Mouse (Mus musculus) liver, embryonic 14.5 days (tissue): ENCODE results near the gene Uchl4. TPM values are rescaled to one million over a fixed set of nuclear protein-coding genes. Genes with fewer than 3 reads are reported as not detected.

Experiments used
- ATAC-seq: fragments of 200-750 bp; cut with Nextera tagmentation; 2 replicates; pipeline ENCODE4 v1.8.0; 2017; ENCODE audit warnings: moderate number of reproducible peaks, mild to moderate bottlenecking, moderate library complexity; ENCODE audit not compliant: insufficient read depth
- DNase-seq, 3 experiments: peaks; one replicate each; pipeline ENCODE4 v3.0.0-alpha.2; 2012 to 2013; ENCODE audit warnings: low read depth in 3 of 3, low spot score in 3 of 3
- H3K27ac ChIP-seq: fragments of 300-500 bp; sonication (generic); 2 replicates; pipeline ENCODE4 v1.5.1; 2014; ENCODE audit warnings: moderate library complexity, mild to moderate bottlenecking, control low read depth, inconsistent platforms
- H3K27me3 ChIP-seq: fragments of 300-500 bp; sonication (generic); 2 replicates; pipeline ENCODE4 v1.6.1; 2014; ENCODE audit warnings: mild to moderate bottlenecking, low read length, moderate library complexity; ENCODE audit not compliant: control insufficient read depth, insufficient read depth
- H3K36me3 ChIP-seq: fragments of 300-500 bp; sonication (generic); replicated peaks from 2 replicates; pipeline ENCODE4 v1.6.1; 2014; ENCODE audit warnings: low read depth; ENCODE audit not compliant: control insufficient read depth, insufficient read depth
- H3K4me1 ChIP-seq, 2 experiments: fragments of 200-500 bp in 1 of 2; fragments of 300-500 bp in 1 of 2; sonication (generic) in 1 of 2; replicated peaks; 2 replicates each; pipeline ENCODE4 v1.6.1; 2012 to 2014; ENCODE audit warnings: antibody characterized with exemption in 1 of 2, inconsistent platforms in 1 of 2, low read length in 1 of 2; ENCODE audit not compliant: control insufficient read depth in 2 of 2, insufficient read depth in 2 of 2
- H3K4me2 ChIP-seq: fragments of 300-500 bp; sonication (generic); 2 replicates; pipeline ENCODE4 v1.6.1; 2014; ENCODE audit warnings: low read depth, mild to moderate bottlenecking, control low read depth, moderate library complexity
- H3K4me3 ChIP-seq, 2 experiments: fragments of 200-500 bp in 1 of 2; fragments of 300-500 bp in 1 of 2; sonication (generic) in 1 of 2; 2 replicates each; pipeline ENCODE4 v1.5.1; 2012 to 2014; ENCODE audit warnings: low read depth in 2 of 2, low read length in 2 of 2, mild to moderate bottlenecking in 2 of 2, control low read depth in 1 of 2, inconsistent platforms in 1 of 2, moderate library complexity in 1 of 2; ENCODE audit not compliant: insufficient read depth in 1 of 2
- H3K9ac ChIP-seq: fragments of 300-500 bp; sonication (generic); replicated peaks from 2 replicates; pipeline ENCODE4 v1.6.1; 2014; ENCODE audit warnings: mild to moderate bottlenecking, control low read depth, moderate library complexity
- H3K9me3 ChIP-seq: fragments of 300-500 bp; sonication (generic); 2 replicates; pipeline ENCODE4 v1.6.1; 2016; ENCODE audit warnings: low read length, mixed read lengths; ENCODE audit not compliant: control insufficient read depth
- CTCF ChIP-seq: IDR thresholded peaks from 2 replicates; pipeline ENCODE4 v1.5.1; 2016; ENCODE audit warnings: antibody characterized with exemption, low read depth, control low read depth
- EP300 ChIP-seq: IDR thresholded peaks from 2 replicates; pipeline ENCODE4 v1.6.1; 2016; ENCODE audit warnings: antibody characterized with exemption, low read depth
- WGBS: fragments of 180-500 bp; shearing (Covaris S2); extraction: QIAGEN DNeasy Blood & Tissue Kit; methylation state at CpG from one replicate; pipeline ENCODE4 v1.1.7; 2014; ENCODE audit not compliant: insufficient replicate concordance; 5-methylcytosine and 5-hydroxymethylcytosine counted together
- polyA plus RNA-seq, 2 experiments: library from polyadenylated mRNA; depleted of rRNA in 1 of 2; stranded (reverse) in 1 of 2; unstranded in 1 of 2; fragments of >200 nt; fragmentation: Nextera tagmentation in 1 of 2; extraction: Ambion mirVana in 1 of 2; gene quantifications; 2 replicates each; pipeline versions ENCODE4 v1.2.1 to v1.2.3; 2012 to 2014

Gene Uchl4
- polyA plus RNA-seq, 2 experiments = 0.13 to 0.77 TPM

- Histone ChIP-seq H3K4me2 (no peak overlapping the region), H3K9ac (no peak overlapping the region), H3K4me3 (no peak overlapping the region), H3K4me1 (peaks cover 9 to 12% of the 10 kb centered on the region in 2 experiments), H3K9me3 (no peaks in the 10 kb centered on the region), H3K27ac (no peak overlapping the region), H3K36me3 (no peaks in the 10 kb centered on the region; the same call in 1 of the 2 replicates), H3K27me3 (no peaks in the 10 kb centered on the region)
- TF ChIP-seq EP300 (no peak), CTCF (no peak)
- DNase-seq (no peak), ATAC-seq (no peak)
These were observed 15.2 kb downstream of the Uchl4 start for GRCm38 (mm10) chr9:64250111-64250730.

- peak overlapping the region; percentile 86 for H3K9ac ChIP-seq
- no peak for ATAC-seq
- no peak; the same call in 1 of the 2 replicates for TF ChIP-seq CTCF
- no peak for TF ChIP-seq EP300
- H3K4me1 ChIP-seq = peaks cover 9 to 12% of the 10 kb centered on the region in 2 experiments
- peak overlapping the region; percentile 98 for H3K4me2 ChIP-seq
- WGBS = under 1% methylated on average over 16 of the region's 16 CpGs
- H3K4me3 ChIP-seq = peak overlapping the region; percentile 82 to 94
- no peak for DNase-seq
- no peaks in the 10 kb centered on the region for H3K27me3 ChIP-seq
- H3K27ac ChIP-seq = peak overlapping the region; percentile 76; the same call in 1 of the 2 replicates
- H3K9me3 ChIP-seq = no peaks in the 10 kb centered on the region
- no peaks in the 10 kb centered on the region for H3K36me3 ChIP-seq
These were observed 17.6 kb downstream of the Uchl4 start for GRCm38 (mm10) chr9:64252591-64253020.

GRCm38 (mm10) chr9:64253021-64253904 lies 18.3 kb downstream of the Uchl4 start, which contains the start of gene Map2k1:
Gene Map2k1 (minus strand): TSS chr9:64253631.
- Histone ChIP-seq H3K9me3 (no peaks in the 10 kb centered on the region), H3K4me2 (peak within 1 kb of the TSS; percentile 98), H3K27ac (peak within 1 kb of the TSS; percentile 76), H3K9ac (peak within 1 kb of the TSS; percentile 86), H3K36me3 (no peaks in the 10 kb centered on the region), H3K27me3 (no peaks in the 10 kb centered on the region), H3K4me1 (peaks cover 9 to 12% of the 10 kb centered on the region in 2 experiments), H3K4me3 (peak within 1 kb of the TSS; percentile 82 to 94)
- ATAC-seq (peak; percentile 93), DNase-seq (peak; percentile 98 to 99 (median 98))
- WGBS = 0% methylated on average over 86 of the region's 89 CpGs
- TF ChIP-seq EP300 (no peak), CTCF (peak; percentile 95)

- Histone ChIP-seq H3K9me3 (no peaks in the 10 kb centered on the region), H3K27ac (no peak overlapping the region), H3K36me3 (no peaks in the 10 kb centered on the region), H3K4me3 (no peak overlapping the region), H3K4me2 (no peak overlapping the region), H3K9ac (no peak overlapping the region), H3K4me1 (peaks cover 8 to 9% of the 10 kb centered on the region in 2 experiments), H3K27me3 (no peaks in the 10 kb centered on the region)
- DNase-seq = no peak
- ATAC-seq = no peak
- 47% methylated on average over 3 of the region's 3 CpGs for WGBS
- TF ChIP-seq EP300 (no peak), CTCF (no peak)
These were observed 20.4 kb downstream of the Uchl4 start for GRCm38 (mm10) chr9:64255422-64255821.

- Histone ChIP-seq H3K4me1 (peaks cover 8 to 9% of the 10 kb centered on the region in 2 experiments), H3K4me3 (no peak overlapping the region), H3K4me2 (no peak overlapping the region), H3K27ac (no peak overlapping the region), H3K9me3 (no peaks in the 10 kb centered on the region), H3K36me3 (no peaks in the 10 kb centered on the region), H3K27me3 (no peaks in the 10 kb centered on the region), H3K9ac (no peak overlapping the region)
- WGBS = 71% methylated on average over 3 of the region's 3 CpGs
- TF ChIP-seq EP300 (no peak), CTCF (no peak)
- no peak for DNase-seq
- ATAC-seq = no peak
These were observed 21.2 kb downstream of the Uchl4 start for GRCm38 (mm10) chr9:64256204-64256603.
